In genomic region chr11:105943133-105944102, GRCm38 (mm10) we compare ENCODE assay signal across 1 mouse cellular context.
TF ChIP-seq lines count a peak whose summit lies in the region.

No protein-coding gene starts in this region.

TF ChIP-seq in MEL, 35 proteins besides CTCF, POLR2A, EP300 and RAD21 (continued from another document):
- TF ChIP-seq NELFE (IDR thresholded peaks at IDR 0.05; ENCODE audit: low read depth, low read length) = no peak; the same call in 1 of the 2 replicates
- no peak for TF ChIP-seq ZNF384 (IDR thresholded peaks at IDR 0.05; ENCODE audit: low read depth, low read length)
- 0 out of 2 replicates have a peak, but pooled peaks have one; percentile 17 for TF ChIP-seq MAZ (IDR thresholded peaks at IDR 0.05; ENCODE audit: low read depth, low read length)
- TF ChIP-seq RCOR1 (IDR thresholded peaks at IDR 0.05; ENCODE audit: low read depth, low read length) = 0 out of 2 replicates have a peak, but pooled peaks have one; percentile 7
- TF ChIP-seq CHD1 (IDR thresholded peaks at IDR 0.05; ENCODE audit: low read depth, low read length) = no peak
- TF ChIP-seq MAFK (IDR thresholded peaks at IDR 0.05; ENCODE audit: borderline replicate concordance, low read depth, low read length) = no peak
- TF ChIP-seq CHD2 (IDR thresholded peaks at IDR 0.05; ENCODE audit: low read length) = no peak
- TF ChIP-seq KAT2A (conservative IDR thresholded peaks at IDR 0.05; ENCODE audit: low read depth, low read length) = no peak
- no peak for TF ChIP-seq NRF1 (IDR thresholded peaks at IDR 0.05; ENCODE audit: insufficient read depth, low read depth, low read length, poor library complexity, severe bottlenecking)
- TF ChIP-seq TBP (IDR thresholded peaks at IDR 0.05; ENCODE audit: low read depth, low read length) = no peak
- TF ChIP-seq ZKSCAN1 (IDR thresholded peaks at IDR 0.05; ENCODE audit: low read depth, low read length) = no peak
- TF ChIP-seq ETS1 (IDR thresholded peaks at IDR 0.05; ENCODE audit: low read depth, low read length) = 0 out of 2 replicates have a peak, but pooled peaks have one; percentile 6
- TF ChIP-seq ZMIZ1 (IDR thresholded peaks at IDR 0.05; ENCODE audit: low read depth, low read length) = no peak
- no peak for TF ChIP-seq SIN3A (IDR thresholded peaks at IDR 0.05; ENCODE audit: low read length)
- TF ChIP-seq POLR2AphosphoS2 (IDR thresholded peaks at IDR 0.05; ENCODE audit: low read length) = no peak
- TF ChIP-seq GATA1 (IDR thresholded peaks at IDR 0.05; ENCODE audit: low read depth, low read length) = no peak
- no peak for TF ChIP-seq HCFC1 (IDR thresholded peaks at IDR 0.05; ENCODE audit: low read depth, low read length)
- no peak for TF ChIP-seq MXI1 (IDR thresholded peaks at IDR 0.05; ENCODE audit: low read depth, low read length)
- no peak for TF ChIP-seq MYB (IDR thresholded peaks at IDR 0.05; ENCODE audit: low read depth, low read length)
- no peak for TF ChIP-seq JUND (IDR thresholded peaks at IDR 0.05; ENCODE audit: low read depth, low read length)
- TF ChIP-seq ELF1 (IDR thresholded peaks at IDR 0.05; ENCODE audit: low read depth, low read length) = peak; percentile 9; the same call in 1 of the 2 replicates
- peak; percentile 36; the same call in 1 of the 2 replicates for TF ChIP-seq UBTF (IDR thresholded peaks at IDR 0.05; ENCODE audit: borderline replicate concordance, insufficient read depth, low read depth, low read length)
- TF ChIP-seq MYC (IDR thresholded peaks at IDR 0.05; ENCODE audit: low read depth, low read length) = no peak
- no peak for TF ChIP-seq TAL1 (IDR thresholded peaks at IDR 0.05; ENCODE audit: low read length)
- no peak for TF ChIP-seq MEF2A (IDR thresholded peaks at IDR 0.05; ENCODE audit: extremely low read depth, insufficient replicate concordance, low read depth, low read length, poor library complexity, severe bottlenecking)
